Mouse (Mus musculus) urinary bladder, postnatal 4 days (tissue): ENCODE data around the gene Ankrd44.

ENCODE experiments used
- DNase-seq, 2 experiments: peaks; one replicate each; pipeline ENCODE4 v3.0.0; 2021 to 2022; ENCODE audit warnings: low spot score in 2 of 2

Gene Ankrd44

DNA sequence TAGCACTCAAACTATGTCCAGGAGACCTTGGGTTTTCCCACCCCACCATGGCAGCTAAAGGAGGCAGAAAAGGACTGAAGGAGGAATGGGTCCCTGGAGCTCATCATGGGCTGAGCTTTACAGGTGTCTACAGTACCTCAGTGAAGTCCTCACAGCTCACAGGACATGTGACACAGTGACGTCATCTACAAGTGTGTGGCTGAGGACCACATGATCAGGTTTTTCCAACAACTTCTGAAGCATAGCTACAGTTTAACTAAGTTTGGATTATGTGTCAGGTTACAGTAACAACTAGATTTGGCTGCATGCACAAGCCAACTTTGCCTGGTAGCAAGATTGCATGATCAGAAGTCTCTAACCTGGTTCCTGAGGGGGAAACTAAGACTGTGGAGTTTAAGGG lies 78.9 kb downstream of the Ankrd44 start:
- DNase-seq: no peak

GRCm38 (mm10) chr1:54846346-54847000 lies 79.7 kb downstream of the Ankrd44 start:
- DNase-seq: no peak

DNA sequence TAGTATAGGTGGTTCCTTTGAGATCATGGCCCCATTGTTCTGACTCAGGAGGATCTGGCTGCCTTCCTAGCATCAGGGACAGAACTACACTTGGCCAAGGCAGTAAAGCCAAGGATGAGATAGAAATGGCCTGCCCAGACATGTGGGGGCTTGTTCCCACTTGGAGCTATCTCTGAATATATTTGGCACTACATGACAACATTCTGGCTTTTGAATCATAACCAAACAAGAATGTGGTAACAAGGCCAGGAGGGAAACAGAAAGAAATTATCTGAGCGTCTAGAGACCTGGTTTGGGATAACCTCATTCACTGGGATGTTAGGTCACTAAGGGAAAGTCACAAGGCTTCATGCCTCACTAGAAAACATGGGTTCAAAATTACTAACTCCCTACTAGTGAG lies 81.8 kb downstream of the Ankrd44 start:
- DNase-seq: no peak

DNA sequence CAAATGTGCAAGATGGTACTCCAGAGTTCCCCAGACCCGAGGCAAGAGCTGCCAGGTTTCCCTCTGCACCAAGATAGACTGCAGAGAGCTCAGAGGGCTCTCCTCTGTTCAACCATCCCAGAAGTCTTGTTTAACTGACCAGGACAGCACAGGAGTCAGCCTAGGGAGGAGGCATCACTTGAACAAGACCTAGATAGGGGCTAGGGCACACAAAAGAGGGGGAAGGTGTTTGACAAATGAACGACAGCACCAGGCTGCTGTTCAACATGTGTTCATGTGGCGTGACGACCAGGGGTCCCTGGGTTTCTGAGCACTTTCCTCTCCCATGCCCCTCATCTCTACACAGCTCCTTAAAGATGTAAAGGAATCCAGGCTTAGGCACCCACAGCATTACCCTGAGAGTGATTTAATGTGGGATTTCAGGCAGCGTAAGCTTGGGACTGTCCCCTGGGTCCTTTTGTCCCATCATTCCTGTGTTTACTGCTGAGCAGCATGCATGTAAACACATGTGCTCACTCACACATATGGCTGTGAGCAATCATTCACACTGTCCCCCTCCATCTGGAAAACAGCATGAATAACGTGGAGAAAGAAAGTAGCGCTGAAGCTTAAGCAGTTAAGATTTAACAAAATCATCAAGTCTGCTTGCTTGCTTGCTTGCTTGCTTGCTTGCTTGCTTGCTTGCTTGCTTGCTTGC lies 83.3 kb downstream of the Ankrd44 start:
- no peak for DNase-seq

- no peak for DNase-seq
Observed at GRCm38 (mm10) chr1:54841788-54842187, 84.4 kb downstream of the Ankrd44 start.

DNA sequence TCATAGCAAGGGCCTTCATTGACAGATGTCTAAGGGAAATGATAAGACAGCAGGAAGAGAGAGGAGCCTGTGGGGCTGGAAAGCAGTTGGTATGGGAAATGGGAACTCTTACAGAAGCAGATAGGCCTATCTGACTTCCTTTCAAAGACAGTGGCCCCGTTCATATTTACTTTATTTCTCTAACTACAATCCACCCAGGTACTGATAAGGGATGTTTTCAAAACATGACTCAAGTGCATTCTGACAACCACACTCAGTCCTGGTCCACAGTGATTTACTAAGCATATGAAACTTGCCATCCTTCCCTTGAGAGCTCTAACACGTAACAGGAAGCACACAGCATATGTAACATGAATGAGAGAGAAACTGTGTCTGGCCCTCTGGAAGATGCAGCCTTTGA lies 86.1 kb downstream of the Ankrd44 start:
- DNase-seq: no peak

- no peak for DNase-seq
Observed at GRCm38 (mm10) chr1:54838486-54838805, 87.7 kb downstream of the Ankrd44 start.

DNA sequence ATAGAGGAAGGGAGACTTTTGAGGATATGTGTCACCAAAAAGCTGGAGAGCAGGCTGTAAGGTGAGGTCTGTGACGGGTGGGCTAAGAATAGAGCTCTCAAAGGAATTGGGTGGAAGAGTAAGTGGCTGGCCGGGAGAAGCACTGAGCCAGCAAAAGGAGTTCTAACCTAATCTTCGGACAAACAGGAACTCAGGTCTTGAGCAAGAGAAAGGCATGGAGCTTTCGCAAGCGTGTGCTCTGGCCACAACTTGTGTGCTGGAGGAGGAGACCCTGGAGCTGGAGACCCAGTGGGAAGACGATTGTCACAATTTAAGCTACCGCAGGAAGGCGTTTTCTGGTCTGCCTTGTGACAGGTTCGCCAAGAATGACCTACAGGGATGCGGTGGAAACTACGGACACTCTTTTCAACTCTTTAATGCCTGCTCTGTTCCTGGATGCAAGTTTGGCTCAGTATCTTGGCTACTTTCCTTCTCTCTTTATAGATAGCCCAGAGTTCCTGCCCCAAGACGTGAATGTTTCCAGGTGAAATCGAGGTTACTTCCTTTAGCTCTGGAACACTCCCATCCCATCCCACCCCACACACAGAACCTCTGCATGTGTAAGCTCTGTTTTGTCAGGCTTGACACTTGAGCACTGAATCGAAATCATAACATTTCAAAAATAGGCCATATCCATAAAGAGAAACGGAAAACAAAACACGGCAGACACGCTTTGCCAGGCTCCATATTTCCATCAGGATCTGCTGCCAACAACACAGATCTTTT lies 88.3 kb downstream of the Ankrd44 start:
- DNase-seq: no peak

DNA sequence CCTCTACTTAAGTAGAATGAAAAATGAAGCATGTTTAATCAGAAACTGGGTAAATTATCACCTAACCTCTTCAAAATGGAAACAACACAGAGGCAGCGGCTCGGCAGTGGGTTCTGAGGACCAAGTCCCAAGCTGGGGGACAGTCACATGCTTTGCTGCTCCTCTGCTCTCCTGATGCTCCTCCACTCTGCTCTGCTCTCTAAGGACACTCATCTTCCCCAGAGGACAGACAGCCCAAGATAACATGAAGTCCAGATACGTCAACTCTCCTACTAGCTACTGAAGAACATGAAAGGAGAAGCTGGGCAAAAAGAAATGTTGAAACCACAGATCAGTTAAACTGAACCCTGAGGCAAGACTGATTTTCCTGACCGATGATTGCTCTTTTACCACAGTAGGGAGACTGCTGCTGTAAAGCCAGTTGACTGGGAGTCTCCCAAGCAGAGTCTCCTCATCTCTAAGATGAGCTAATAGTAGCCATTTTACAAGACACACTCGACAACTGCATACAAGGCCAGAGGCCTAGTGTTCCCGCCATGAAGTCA lies 90.5 kb downstream of the Ankrd44 start:
- DNase-seq: no peak

GRCm38 (mm10) chr1:54833221-54833620 lies 93.0 kb downstream of the Ankrd44 start:
- DNase-seq: no peak

GRCm38 (mm10) chr1:54832765-54833164 lies 93.4 kb downstream of the Ankrd44 start:
- DNase-seq: no peak

DNA sequence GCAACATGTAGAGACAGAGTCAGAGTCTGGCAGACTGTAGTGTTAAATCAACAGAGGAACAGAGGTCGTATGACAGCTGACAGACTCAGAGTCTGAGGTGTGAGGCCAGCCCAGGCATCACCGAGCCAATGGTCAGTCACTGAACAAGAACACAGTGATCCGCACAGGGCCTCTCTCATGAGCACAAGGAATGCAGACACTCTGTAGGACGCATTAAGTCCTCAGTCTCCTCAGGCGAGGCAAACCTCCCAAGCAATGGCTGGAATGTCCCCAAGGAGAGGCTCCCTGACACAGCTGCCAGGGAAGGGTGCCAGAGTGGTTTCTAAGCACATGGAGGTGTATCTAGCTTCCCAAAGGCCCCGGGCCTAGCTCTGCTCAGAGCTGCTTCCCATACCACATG lies 96.0 kb downstream of the Ankrd44 start:
- peak in 1 of 2 experiments; percentile 40 for DNase-seq

DNA sequence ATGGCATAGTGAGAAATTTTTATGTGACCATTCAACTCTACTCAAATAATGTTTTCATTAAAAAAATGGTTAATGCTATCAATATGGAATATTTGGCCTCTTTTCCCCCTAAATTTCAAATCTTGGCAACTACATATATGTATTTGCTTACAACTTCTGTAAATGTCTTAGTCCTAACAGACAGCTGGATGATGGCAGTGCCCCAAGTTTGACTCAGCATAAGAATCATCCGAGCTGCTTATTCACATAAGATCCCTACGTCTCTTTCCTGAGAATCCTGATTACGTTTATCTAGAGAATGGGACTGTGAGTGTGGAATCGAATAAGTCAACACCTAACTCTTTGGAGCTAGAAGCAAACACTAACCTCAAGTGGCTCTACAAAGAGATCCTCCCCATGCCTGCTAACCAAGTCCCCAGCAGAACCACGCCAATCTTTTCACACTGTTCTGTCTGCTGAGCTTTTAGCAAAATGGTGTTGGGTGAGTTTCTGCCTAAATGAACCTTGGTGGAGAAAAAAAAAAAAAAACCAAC lies 96.4 kb downstream of the Ankrd44 start:
- no peak for DNase-seq

DNA sequence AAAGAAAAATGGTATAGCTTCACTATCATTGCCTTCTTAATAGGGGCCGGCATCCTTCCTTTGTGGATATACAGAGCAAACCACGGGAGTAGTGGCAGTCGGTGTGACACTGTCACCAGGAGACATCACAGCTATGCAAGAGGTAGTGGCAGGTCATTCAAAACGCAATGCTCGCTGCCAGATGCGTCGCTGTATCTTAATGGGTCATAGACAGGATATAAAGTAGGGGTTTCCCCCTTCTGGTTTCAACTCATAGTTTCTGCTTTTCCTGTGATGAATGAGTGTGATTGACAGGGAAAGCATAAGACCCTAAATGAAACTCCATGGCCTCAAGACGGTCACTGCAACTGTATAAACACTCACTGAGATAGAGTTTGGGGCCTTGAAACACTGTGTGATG lies 98.4 kb downstream of the Ankrd44 start:
- DNase-seq: no peak

GRCm38 (mm10) chr1:54827351-54827750 lies 98.8 kb downstream of the Ankrd44 start:
- DNase-seq: no peak

DNA sequence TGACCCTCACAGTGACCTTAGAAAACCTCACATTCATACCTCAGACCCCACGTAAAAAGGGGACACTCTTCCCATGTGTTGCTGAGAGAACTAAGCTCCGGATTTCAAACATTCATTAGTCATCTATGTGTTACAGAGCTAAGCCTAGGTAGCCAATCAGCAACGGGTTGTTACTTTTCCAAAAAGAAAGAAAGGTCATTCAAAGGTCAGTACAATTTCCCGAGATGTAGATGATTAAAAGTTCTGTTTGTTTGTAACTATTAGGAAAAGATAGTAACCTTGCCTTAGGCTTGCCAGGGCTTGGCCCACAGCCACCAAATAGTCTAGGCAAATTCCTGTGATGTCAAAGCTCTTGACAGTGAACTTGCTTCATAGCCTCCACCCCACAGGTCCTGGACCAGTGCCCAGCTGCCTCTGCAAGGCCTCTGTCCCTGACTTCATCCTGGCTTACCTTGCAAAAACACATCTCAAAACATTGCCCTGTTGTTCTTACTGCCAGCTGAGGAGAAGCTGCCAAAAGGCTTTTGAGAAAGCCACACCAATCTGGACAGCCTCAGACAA lies 99.7 kb downstream of the Ankrd44 start:
- peak; percentile 72 to 81 for DNase-seq

- no peak for DNase-seq
Observed at GRCm38 (mm10) chr1:54825718-54826425, 100.3 kb downstream of the Ankrd44 start.

DNA sequence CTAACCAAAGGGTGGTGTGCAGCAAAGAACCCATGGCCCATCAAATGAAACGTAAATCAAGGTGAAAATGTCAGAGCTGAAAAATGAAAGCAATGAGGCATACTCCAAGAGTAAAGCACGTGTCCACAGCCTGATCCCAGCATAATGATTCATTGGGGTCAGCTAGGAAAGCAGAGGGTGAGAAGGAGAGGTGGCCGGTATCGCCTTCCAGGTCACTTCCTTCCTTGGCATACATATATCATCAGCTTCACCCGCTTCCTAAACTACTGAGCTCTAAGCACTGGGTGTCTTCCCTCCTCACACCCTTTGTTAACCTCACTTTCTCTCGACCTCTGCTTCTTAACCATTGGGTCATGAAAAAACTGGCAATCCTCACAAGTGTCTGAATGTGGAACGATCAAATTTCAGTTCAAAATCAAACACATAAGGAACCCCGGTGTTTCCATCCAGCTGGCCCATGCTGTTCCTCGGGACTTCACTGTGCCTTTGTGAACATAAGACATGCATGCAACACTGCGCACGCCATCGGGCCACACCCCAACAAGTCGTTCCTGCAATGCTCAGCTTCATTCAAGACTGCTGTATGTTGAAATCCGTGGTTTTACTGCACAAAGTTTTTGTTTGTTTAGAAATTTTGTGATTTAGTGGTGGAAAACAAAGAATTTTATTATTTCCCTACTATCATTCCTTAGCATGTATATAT lies 101.9 kb downstream of the Ankrd44 start:
- DNase-seq: no peak

GRCm38 (mm10) chr1:54821797-54822196 lies 104.4 kb downstream of the Ankrd44 start:
- DNase-seq: no peak

- DNase-seq: no peak
Observed at GRCm38 (mm10) chr1:54815206-54815855, 110.9 kb downstream of the Ankrd44 start.
